Mouse (Mus musculus): ENCODE measurements at regions not wholly inside any gene's neighbourhood (a gene's known extent, or its start where the extent isn't known, plus 50 kb on each side); places are given as distances from the start of the nearest gene placed in this dataset.

GRCm38 (mm10) chr13:59966535-59967255 is 143.7 kb upstream of the Tut7 start:
- no peak for TF ChIP-seq CTCF (IDR thresholded peaks at IDR 0.05; ENCODE audit: borderline replicate concordance, extremely low read depth, insufficient read depth, insufficient read length)
- TF ChIP-seq POLR2A (IDR thresholded peaks at IDR 0.05; ENCODE audit: borderline replicate concordance, extremely low read depth, insufficient read depth, insufficient read length, poor library complexity, severe bottlenecking): no peak
